Mouse (Mus musculus) neural tube, embryonic 12.5 days (tissue): ENCODE measurements around the gene H2-Q10. TPM values are rescaled to one million over a fixed set of nuclear protein-coding genes. Genes with fewer than 3 reads are reported as not detected.
"Not testable (repeated sequence)": the region's sequence is repeated elsewhere in the genome, so short reads cannot be mapped to it uniquely, and the experiment has no call there.

Experiments
- ATAC-seq: fragments of 200-750 bp; cut with Nextera tagmentation; 2 replicates; pipeline ENCODE4 v1.8.0; 2017; ENCODE audit warnings: low read depth, mild to moderate bottlenecking, moderate TSS enrichment, moderate library complexity; ENCODE audit not compliant: low FRiP score
- H3K27ac ChIP-seq: fragments of 300-500 bp; sonication (generic); 2 replicates; pipeline ENCODE4 v1.5.1; 2016
- H3K27me3 ChIP-seq: fragments of 300-500 bp; sonication (generic); replicated peaks from 2 replicates; pipeline ENCODE4 v1.6.1; 2016; ENCODE audit warnings: mild to moderate bottlenecking
- H3K36me3 ChIP-seq: fragments of 300-500 bp; sonication (generic); 2 replicates; pipeline ENCODE4 v1.6.1; 2016; ENCODE audit warnings: mild to moderate bottlenecking
- H3K4me1 ChIP-seq: fragments of 300-500 bp; sonication (generic); 2 replicates; pipeline ENCODE4 v1.6.1; 2016
- H3K4me2 ChIP-seq: fragments of 300-500 bp; sonication (generic); replicated peaks from 2 replicates; pipeline ENCODE4 v1.6.1; 2016; ENCODE audit warnings: mild to moderate bottlenecking
- H3K4me3 ChIP-seq: fragments of 300-500 bp; sonication (generic); 2 replicates; pipeline ENCODE4 v1.5.1; 2016
- H3K9ac ChIP-seq: fragments of 300-500 bp; sonication (generic); 2 replicates; pipeline ENCODE4 v1.6.1; 2016; ENCODE audit warnings: mild to moderate bottlenecking
- H3K9me3 ChIP-seq: fragments of 300-500 bp; sonication (generic); 2 replicates; pipeline ENCODE4 v1.6.1; 2016; ENCODE audit warnings: mild to moderate bottlenecking
- WGBS: fragments of 180-500 bp; shearing (Covaris S2); methylation state at CpG from one replicate; pipeline ENCODE4 v1.1.7; 2016; 5-methylcytosine and 5-hydroxymethylcytosine counted together
- polyA plus RNA-seq: library from polyadenylated mRNA; unstranded; fragments of >200 nt; fragmentation: Nextera tagmentation; extraction: Ambion mirVana; gene quantifications from 2 replicates; pipeline ENCODE4 v1.2.1, GENCODE M21; 2016

The H2-Q10 gene
- polyA plus RNA-seq, 1 experiment from 2014 or later = 0.27 TPM

DNA sequence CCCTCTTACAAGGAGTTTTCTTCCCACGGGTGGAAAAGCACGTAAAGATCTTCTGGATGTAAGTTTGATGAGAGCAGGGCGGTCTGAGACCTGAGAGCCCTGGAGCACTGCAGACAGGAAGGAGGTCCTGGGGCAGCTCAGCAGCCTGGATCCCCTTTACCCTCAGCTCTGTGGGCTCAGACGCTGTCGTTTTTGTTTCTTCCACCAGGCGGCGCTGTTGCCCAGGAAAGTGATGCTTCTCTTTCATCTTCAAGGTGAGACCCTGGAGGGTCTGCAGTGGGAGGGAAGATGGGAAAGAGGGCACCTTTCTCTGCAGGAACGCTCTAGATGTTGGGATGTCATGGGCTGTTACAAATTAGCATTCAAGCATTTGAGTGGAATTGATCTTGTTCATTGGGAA is 35.1 kb upstream of the H2-Q10 start:
- H3K4me3 ChIP-seq = not testable (repeated sequence)

DNA sequence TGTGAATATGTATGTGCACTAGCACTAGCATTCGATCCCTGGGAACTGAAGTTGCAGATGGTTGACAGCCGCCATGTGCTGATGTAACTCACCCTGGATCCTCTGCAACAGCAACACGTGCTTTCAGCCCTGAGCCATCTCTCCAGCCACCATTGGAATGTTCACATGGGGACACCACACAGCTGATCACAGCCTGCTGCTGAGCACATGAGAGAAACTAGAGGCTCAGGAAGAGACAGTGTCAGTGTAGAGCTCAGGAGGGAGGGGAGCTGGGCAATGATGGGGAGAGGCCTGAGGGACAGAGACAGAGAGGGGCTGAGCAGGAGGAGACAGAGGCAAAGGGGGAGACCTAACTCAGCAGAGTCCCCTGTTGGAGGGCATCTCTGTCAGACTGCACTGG is 34.3 kb upstream of the H2-Q10 start:
- ATAC-seq, H3K4me1 ChIP-seq, H3K27ac ChIP-seq, H3K36me3 ChIP-seq, H3K27me3 ChIP-seq, H3K9ac ChIP-seq, H3K9me3 ChIP-seq, H3K4me3 ChIP-seq, H3K4me2 ChIP-seq: not testable (repeated sequence)
- WGBS = 77% methylated on average over 3 of the region's 3 CpGs

More for the DNA sequence above, 35.1 kb upstream of the H2-Q10 start:
- WGBS = 8% methylated on average over 8 of the region's 8 CpGs
- not testable (repeated sequence) for H3K36me3 ChIP-seq, H3K27me3 ChIP-seq, H3K4me1 ChIP-seq, H3K9me3 ChIP-seq, ATAC-seq, H3K9ac ChIP-seq, H3K27ac ChIP-seq, H3K4me2 ChIP-seq

DNA sequence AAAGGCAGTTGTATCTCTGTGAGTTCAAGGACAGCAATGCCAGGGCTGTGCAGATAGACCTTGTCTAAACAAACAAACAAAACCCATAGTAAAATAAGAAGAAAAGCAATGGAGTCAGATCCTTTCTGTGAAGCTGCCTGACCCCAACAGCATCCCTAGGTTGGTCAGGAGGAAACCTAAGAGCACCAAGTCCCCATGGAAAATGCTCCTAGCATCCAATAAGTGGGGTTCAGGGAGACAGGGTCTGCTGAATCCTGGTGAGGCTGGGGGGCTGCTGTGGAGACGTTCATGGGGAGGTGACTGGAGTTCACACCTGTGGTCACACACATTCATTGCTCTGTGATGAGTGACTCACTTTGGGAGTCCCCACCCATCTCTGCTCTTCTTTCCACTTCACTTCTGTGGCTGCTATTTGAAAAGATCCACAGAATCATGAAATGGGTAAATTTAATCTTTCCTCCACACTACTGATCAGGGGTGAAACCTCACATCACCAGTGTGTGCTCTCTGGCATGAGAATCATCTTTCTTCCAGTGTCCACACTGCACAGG is 32.4 kb upstream of the H2-Q10 start:
- not testable (repeated sequence) for H3K4me1 ChIP-seq, ATAC-seq, H3K27ac ChIP-seq, H3K9me3 ChIP-seq, H3K27me3 ChIP-seq, H3K4me3 ChIP-seq, H3K4me2 ChIP-seq, H3K36me3 ChIP-seq, H3K9ac ChIP-seq
- 80% methylated on average over 1 of the region's 1 CpGs for WGBS

DNA sequence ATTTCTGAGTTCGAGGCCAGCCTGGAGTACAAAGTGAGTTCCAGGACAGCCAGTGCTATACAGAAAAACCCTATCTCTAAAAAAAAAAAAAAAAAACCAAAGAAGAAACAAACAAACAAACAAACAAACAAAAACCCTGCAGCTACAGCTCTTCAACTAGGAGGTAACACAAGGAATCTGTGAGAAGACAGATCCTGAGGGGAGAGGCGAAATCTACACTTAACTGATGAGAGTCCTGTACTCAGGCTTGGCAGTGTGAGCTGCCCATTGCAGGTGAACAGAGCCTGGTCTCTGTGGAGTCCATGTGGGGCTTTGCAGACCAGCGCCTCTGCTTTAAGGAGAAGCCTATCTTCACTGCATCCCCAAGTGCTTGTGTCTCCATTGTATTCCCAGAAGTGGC is 31.5 kb upstream of the H2-Q10 start:
- WGBS = 86% methylated on average over 2 of the region's 3 CpGs

DNA sequence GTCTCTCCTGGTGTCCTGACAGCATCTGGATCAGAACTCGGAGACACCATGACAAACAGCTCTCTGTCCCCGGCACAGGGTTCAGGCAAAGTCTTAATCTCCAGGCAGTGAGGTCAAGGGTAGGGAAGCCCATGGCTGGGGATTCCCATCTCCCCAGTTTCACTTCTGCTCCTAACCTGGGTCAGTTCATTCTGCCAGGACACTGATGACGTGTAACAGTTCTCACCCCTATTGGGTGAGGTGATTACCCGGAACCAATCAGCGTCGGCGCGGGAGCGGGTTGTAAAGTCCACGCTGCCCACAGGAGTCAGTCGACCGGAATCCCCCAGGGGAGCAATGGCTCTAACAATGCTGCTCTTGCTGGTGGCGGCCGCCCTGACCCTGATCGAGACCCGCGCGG is 31.0 kb upstream of the H2-Q10 start, which contains the start of gene H2-Q7:
TSS of gene H2-Q7 (plus strand) at position 271 of the 400 bp plus-strand sequence.
- ATAC-seq = peak; percentile 92
- H3K36me3 ChIP-seq, H3K27me3 ChIP-seq, H3K27ac ChIP-seq, H3K9me3 ChIP-seq, H3K4me1 ChIP-seq: not testable (repeated sequence)
- peak within 1 kb of the TSS; percentile 65 for H3K9ac ChIP-seq
- H3K4me3 ChIP-seq = peak within 1 kb of the TSS; percentile 50
- H3K4me2 ChIP-seq = peak within 1 kb of the TSS; percentile 77
- WGBS = 1% methylated on average over 18 of the region's 18 CpGs

More for the DNA sequence above, 31.5 kb upstream of the H2-Q10 start:
- ATAC-seq, H3K9ac ChIP-seq, H3K4me1 ChIP-seq, H3K27me3 ChIP-seq, H3K9me3 ChIP-seq, H3K4me3 ChIP-seq, H3K36me3 ChIP-seq, H3K27ac ChIP-seq: not testable (repeated sequence)
- H3K4me2 ChIP-seq = peak overlapping the region; percentile 77; the same call in 1 of the 2 replicates

DNA sequence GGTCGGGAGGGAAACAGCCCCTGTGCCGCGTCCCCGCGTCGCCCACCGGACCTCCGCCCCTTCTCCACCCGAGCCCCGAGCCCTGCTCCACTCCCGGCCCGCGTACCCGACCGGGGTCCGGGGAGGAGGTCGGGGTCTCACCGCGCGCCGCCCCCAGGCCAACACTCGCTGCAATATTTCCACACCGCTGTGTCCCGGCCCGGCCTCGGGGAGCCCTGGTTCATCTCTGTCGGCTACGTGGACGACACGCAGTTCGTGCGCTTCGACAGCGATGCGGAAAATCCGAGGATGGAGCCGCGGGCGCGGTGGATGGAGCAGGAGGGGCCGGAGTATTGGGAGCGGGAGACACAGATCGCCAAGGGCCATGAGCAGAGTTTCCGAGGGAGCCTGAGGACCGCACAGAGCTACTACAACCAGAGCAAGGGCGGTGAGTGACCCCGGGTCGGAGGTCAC is 30.6 kb upstream of the H2-Q10 start:
- not testable (repeated sequence) for H3K27ac ChIP-seq
- ATAC-seq = peak; percentile 63

DNA sequence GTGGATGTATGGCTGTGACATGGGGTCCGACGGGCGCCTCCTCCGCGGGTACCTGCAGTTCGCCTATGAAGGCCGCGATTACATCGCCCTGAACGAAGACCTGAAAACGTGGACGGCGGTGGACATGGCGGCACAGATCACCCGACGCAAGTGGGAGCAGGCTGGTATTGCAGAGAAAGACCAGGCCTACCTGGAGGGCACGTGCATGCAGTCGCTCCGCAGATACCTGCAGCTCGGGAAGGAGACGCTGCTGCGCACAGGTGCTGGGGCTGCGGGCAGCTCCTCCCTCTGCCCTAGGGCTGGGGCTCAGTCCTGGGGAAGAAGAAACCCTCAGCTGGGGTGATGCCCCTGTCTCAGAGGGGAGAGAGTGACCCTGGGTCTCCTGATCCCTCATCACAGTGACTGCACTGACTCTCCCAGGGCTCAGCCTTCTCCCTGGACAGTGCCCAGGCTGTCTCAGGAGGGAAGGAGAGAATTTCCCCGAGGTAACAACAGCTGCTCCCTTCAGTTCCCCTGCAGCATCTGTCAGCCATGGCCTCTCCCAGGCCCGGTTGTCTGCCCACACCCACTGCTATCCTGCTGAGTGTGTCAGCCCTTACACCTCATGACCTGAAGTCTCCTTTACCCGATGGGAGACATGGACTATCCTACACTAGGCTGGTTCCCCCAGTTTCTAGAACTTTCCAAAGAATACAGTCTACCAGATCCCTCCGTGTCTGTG is 29.8 kb upstream of the H2-Q10 start:
- not testable (repeated sequence) for H3K27ac ChIP-seq, H3K9ac ChIP-seq, H3K27me3 ChIP-seq, H3K4me1 ChIP-seq, H3K9me3 ChIP-seq, ATAC-seq, H3K36me3 ChIP-seq, H3K4me3 ChIP-seq
- WGBS = 56% methylated on average over 27 of the region's 27 CpGs
- H3K4me2 ChIP-seq = peak overlapping the region; percentile 77

More for the DNA sequence above, 30.6 kb upstream of the H2-Q10 start:
- Histone ChIP-seq H3K4me3 (peak overlapping the region; percentile 50), H3K4me2 (peak overlapping the region; percentile 77), H3K9ac (peak overlapping the region; percentile 65)
- not testable (repeated sequence) for H3K9me3 ChIP-seq, H3K4me1 ChIP-seq, H3K27me3 ChIP-seq, H3K36me3 ChIP-seq
- 1% methylated on average over 47 of the region's 48 CpGs for WGBS

DNA sequence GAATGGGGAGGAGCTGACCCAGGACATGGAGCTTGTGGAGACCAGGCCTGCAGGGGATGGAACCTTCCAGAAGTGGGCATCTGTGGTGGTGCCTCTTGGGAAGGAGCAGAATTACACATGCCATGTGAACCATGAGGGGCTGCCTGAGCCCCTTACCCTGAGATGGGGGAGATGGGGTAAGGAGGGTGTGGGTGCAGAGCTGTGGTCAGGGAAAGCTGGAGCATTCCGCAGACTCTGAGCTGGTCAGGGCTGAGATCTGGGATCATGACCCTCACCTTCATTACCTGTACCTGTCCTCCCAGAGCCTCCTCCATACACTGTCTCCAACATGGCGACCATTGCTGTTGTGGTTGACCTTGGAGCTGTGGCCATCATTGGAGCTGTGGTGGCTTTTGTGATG is 27.5 kb upstream of the H2-Q10 start:
- WGBS = 93% methylated on average over 2 of the region's 2 CpGs
- H3K27ac ChIP-seq, H3K27me3 ChIP-seq, ATAC-seq, H3K4me1 ChIP-seq, H3K4me3 ChIP-seq, H3K36me3 ChIP-seq, H3K4me2 ChIP-seq, H3K9ac ChIP-seq, H3K9me3 ChIP-seq: not testable (repeated sequence)

DNA sequence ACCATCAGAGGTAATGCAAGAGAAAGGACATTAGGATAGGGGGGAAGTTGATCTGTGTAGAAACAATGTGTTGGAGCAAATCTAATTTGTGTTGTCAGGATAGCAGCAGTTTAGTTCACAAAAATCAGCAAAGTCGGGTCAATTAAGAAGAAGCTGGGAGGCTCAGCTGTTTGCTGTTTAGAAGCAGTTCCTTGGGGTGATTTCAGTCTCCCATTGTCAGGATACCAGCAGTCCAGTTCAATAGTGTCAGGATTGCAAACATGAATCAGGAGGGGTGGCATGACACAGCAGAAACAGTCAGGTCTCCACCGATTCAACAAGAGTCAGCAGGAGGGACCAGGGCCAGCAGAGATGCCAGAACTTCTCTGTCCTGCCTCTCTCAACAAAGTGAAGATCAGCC is 25.4 kb upstream of the H2-Q10 start:
- not testable (repeated sequence) for ATAC-seq, H3K36me3 ChIP-seq, H3K4me2 ChIP-seq, H3K9me3 ChIP-seq, H3K27me3 ChIP-seq, H3K27ac ChIP-seq, H3K4me1 ChIP-seq, H3K9ac ChIP-seq, H3K4me3 ChIP-seq
- 89% methylated on average over 2 of the region's 2 CpGs for WGBS

DNA sequence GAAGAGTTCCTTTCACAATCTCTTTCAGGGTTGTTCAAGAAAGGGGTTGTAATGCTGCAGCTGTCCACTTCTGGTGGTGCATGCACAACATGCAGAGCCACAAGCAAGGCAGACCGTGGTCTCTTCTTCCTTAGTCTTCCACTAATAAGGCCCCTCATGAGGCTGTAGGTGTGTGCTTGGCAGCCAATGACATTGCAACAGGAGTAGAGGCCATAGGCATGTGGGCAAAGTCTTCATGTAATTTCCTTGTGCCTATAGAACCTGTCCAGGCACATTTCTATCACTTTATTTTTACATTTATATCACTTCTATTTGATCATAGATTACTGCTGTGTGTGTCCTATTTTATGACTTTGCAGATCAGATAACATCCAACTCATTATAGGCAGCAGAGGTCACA is 11.6 kb upstream of the H2-Q10 start:
- ATAC-seq, H3K27ac ChIP-seq, H3K4me2 ChIP-seq, H3K27me3 ChIP-seq, H3K9me3 ChIP-seq, H3K9ac ChIP-seq, H3K4me1 ChIP-seq, H3K36me3 ChIP-seq, H3K4me3 ChIP-seq: not testable (repeated sequence)
- no CpG with 5 or more reads among the region's 1 CpGs for WGBS

DNA sequence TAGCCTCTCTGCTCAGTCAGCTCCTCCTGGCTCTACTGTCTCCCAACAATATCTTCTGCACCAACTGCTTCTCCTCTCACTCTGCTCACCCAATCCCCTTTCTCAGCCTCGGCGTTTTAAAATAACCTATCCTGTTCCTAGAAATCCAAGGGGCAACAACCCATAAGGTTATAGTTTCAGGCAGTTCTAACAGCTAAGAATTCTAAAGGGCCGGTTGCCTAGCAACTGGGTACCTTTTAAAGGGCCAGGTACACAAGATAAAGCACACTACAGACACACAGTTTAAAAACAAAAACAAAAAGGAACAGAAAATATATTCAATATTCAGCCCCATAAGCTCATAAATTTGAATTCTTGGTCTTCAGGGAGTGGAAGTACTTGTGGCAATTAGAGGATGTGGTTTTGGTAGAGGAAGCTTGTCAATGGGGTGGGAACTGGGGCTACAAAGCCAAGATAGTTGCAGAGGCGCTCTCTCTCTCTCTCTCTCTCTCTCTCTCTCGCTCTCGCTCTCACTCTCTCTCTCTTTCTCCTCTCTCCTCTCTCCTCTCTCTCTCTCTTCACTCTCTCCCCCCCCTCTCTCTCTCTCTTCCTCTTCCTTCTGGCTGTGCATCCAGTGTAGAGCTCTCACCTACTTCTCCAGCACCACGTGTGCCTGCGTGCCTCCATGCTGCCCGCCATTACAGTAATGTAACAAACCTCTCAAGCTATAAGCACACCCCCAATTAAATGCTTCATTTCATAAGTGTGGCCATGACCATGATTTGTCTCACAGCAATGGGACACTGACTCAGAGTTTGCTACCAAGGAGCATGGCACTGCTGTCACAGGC is 9.2 kb upstream of the H2-Q10 start:
- no CpG with 5 or more reads among the region's 9 CpGs for WGBS
- H3K4me3 ChIP-seq, H3K9me3 ChIP-seq, ATAC-seq, H3K36me3 ChIP-seq, H3K27ac ChIP-seq, H3K9ac ChIP-seq, H3K4me1 ChIP-seq, H3K27me3 ChIP-seq, H3K4me2 ChIP-seq: not testable (repeated sequence)

DNA sequence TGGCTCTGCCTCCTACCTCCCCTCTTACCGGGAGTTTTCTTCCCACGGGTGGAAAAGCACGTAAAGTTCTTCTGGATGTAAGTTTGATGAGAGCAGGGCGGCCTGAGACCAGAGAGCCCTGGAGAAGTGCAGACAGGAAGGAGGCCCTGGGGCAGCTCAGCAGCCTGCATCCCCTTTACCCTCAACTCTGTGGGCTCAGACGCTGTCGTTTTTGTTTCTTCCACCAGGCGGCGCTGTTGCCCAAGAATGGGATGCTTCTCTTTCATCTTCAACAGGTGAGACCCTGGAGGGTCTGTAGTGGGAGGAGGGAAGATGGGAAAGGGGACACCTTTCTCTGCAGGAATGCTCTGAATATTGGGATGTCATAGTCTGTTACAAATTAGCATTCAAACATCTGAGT is 4.2 kb upstream of the H2-Q10 start:
- not testable (repeated sequence) for H3K9me3 ChIP-seq, H3K36me3 ChIP-seq, H3K9ac ChIP-seq, ATAC-seq, H3K27ac ChIP-seq, H3K4me2 ChIP-seq, H3K4me3 ChIP-seq
- H3K4me1 ChIP-seq = peaks cover 11% of the 10 kb centered on the region
- 11% methylated on average over 8 of the region's 8 CpGs for WGBS
- peaks cover 22% of the 10 kb centered on the region for H3K27me3 ChIP-seq
